Mouse (Mus musculus): ENCODE measurements at regions not wholly inside any gene's neighbourhood (a gene's known extent, or its start where the extent isn't known, plus 50 kb on each side); places are given as distances from the start of the nearest gene placed in this dataset.

DNA sequence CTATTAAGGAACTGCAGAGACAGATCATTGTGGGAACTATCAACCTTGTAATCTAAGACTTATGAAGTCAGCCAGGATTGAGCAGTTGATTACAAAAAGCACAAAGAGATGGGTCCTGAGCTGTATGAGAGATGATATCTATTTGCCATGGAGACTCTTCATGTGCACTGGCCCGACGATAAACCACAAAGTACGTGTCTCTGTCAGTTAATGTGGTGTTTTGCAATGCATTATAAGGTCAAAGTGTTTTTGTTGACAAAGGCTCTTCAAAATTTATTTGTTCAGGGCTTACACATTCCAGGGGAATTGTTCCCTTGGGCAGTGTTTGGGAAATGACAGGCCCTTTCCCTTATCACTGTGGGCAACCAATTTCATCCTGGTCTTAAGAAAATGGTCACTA is 65.7 kb upstream of the Thpo start:
- Histone ChIP-seq H3K27ac (ENCODE audit: insufficient read depth, low read depth) (no peak overlapping the region), H3K9me3 (replicated peaks; ENCODE audit: low read length) (no peaks in the 10 kb centered on the region), H3K4me3 (replicated peaks in 1 of 3; ENCODE audit: low read depth in 2 of 3, low read length in 2 of 3, poor library complexity in 1 of 3) (no peak overlapping the region), H3K36me3 (replicated peaks in 1 of 2; ENCODE audit: control insufficient read depth in 1 of 2, insufficient read depth in 1 of 2, low read length in 1 of 2) (no peaks in the 10 kb centered on the region), H3K4me1 (ENCODE audit: control insufficient read depth in 1 of 2, insufficient read depth in 2 of 2) (peaks cover 5 to 32% of the 10 kb centered on the region in 2 experiments), H3K27me3 (replicated peaks) (peaks cover 1% of the 10 kb centered on the region), H3K9ac (ENCODE audit: insufficient read depth, low read depth) (no peak overlapping the region), H3K4me2 (ENCODE audit: insufficient read depth, low read depth, poor library complexity, severe bottlenecking) (no peak overlapping the region), H3K79me2 (replicated peaks; ENCODE audit: control insufficient read depth, extremely low read depth, insufficient read depth, poor library complexity, severe bottlenecking) (no peaks in the 10 kb centered on the region)
- dilution Hi-C loops (cut with MboI; ENCODE audit: extremely low pct_ligation_motif_present, extremely low pct_unique_long_range_greater_than_20kb, low sequenced_read_pairs): no loop called here
- no peak for DNase-seq (ENCODE audit: extremely low read depth)
- in situ Hi-C loops (cut with MboI; ENCODE audit: low pct_ligation_motif_present, low pct_unique_long_range_greater_than_20kb, low sequenced_read_pairs): loop anchor here (10.0 kb wide), 1 partner anchor 95 kb away; no protein-coding TSS in a partner anchor
- TF ChIP-seq POLR2A (IDR thresholded peaks at IDR 0.05; ENCODE audit: low read depth, low read length) (no peak), MAZ (IDR thresholded peaks at IDR 0.05; ENCODE audit: low read depth, low read length) (no peak), ZC3H11A (IDR thresholded peaks at IDR 0.05; ENCODE audit: low read depth, low read length) (no peak), E2F4 (IDR thresholded peaks at IDR 0.05; ENCODE audit: insufficient replicate concordance, low read depth, low read length) (no peak), MEF2A (IDR thresholded peaks at IDR 0.05; ENCODE audit: borderline replicate concordance, low read depth, low read length) (no peak), ZMIZ1 (IDR thresholded peaks at IDR 0.05; ENCODE audit: low read depth, low read length) (no peak), EP300 (IDR thresholded peaks at IDR 0.05; ENCODE audit: low read length) (no peak), KAT2A (IDR thresholded peaks at IDR 0.05; ENCODE audit: insufficient replicate concordance, low read length) (no peak), JUND (conservative IDR thresholded peaks at IDR 0.05; ENCODE audit: low read depth, low read length) (no peak), IRF4 (IDR thresholded peaks at IDR 0.05; ENCODE audit: low read depth, low read length) (no peak), MAFK (IDR thresholded peaks at IDR 0.05; ENCODE audit: insufficient replicate concordance, low read length) (no peak), USF1 (IDR thresholded peaks at IDR 0.05; ENCODE audit: low read depth, low read length) (no peak), TCF12 (IDR thresholded peaks at IDR 0.05; ENCODE audit: low read depth, low read length) (no peak), JUN (IDR thresholded peaks at IDR 0.05; ENCODE audit: insufficient read depth, low read depth, low read length) (no peak), CHD2 (IDR thresholded peaks at IDR 0.05; ENCODE audit: low read length) (no peak), PAX5 (IDR thresholded peaks at IDR 0.05; ENCODE audit: low read length) (no peak), SMC3 (IDR thresholded peaks at IDR 0.05; ENCODE audit: low read depth, low read length) (no peak), ZNF384 (IDR thresholded peaks at IDR 0.05; ENCODE audit: low read depth, low read length) (no peak)

GRCm38 (mm10) chr16:20798115-20798514 is 63.8 kb upstream of the Thpo start:
- H3K27ac ChIP-seq (ENCODE audit: insufficient read depth, low read depth): no peak overlapping the region
- H3K9me3 ChIP-seq (replicated peaks; ENCODE audit: low read length): no peaks in the 10 kb centered on the region
- in situ Hi-C loops (cut with MboI; ENCODE audit: low pct_ligation_motif_present, low pct_unique_long_range_greater_than_20kb, low sequenced_read_pairs): no loop called here
- TF ChIP-seq RAD21 (IDR thresholded peaks at IDR 0.05; ENCODE audit: low read depth, low read length) (no peak), BHLHE40 (IDR thresholded peaks at IDR 0.05; ENCODE audit: low read depth, low read length) (no peak), MAZ (IDR thresholded peaks at IDR 0.05; ENCODE audit: low read depth, low read length) (no peak), GABPA (IDR thresholded peaks at IDR 0.05; ENCODE audit: insufficient replicate concordance, low read depth, low read length) (no peak), E2F4 (IDR thresholded peaks at IDR 0.05; ENCODE audit: insufficient replicate concordance, low read depth, low read length) (no peak), USF2 (conservative IDR thresholded peaks at IDR 0.05; ENCODE audit: low read depth, low read length) (no peak), CHD2 (IDR thresholded peaks at IDR 0.05; ENCODE audit: low read length) (no peak), POLR2A (IDR thresholded peaks at IDR 0.05; ENCODE audit: low read depth, low read length) (no peak), ZC3H11A (IDR thresholded peaks at IDR 0.05; ENCODE audit: low read depth, low read length) (no peak), ETS1 (conservative IDR thresholded peaks at IDR 0.05; ENCODE audit: low read depth, low read length) (no peak), IRF4 (IDR thresholded peaks at IDR 0.05; ENCODE audit: low read depth, low read length) (no peak), USF1 (IDR thresholded peaks at IDR 0.05; ENCODE audit: low read depth, low read length) (no peak), SIN3A (IDR thresholded peaks at IDR 0.05; ENCODE audit: low read length) (no peak), CHD1 (IDR thresholded peaks at IDR 0.05; ENCODE audit: low read depth, low read length) (no peak), MYC (IDR thresholded peaks at IDR 0.05; ENCODE audit: low read depth, low read length) (no peak), RCOR1 (conservative IDR thresholded peaks at IDR 0.05; ENCODE audit: low read depth, low read length) (no peak), ZMIZ1 (IDR thresholded peaks at IDR 0.05; ENCODE audit: low read depth, low read length) (no peak), MAX (IDR thresholded peaks at IDR 0.05; ENCODE audit: low read length) (no peak), PAX5 (IDR thresholded peaks at IDR 0.05; ENCODE audit: low read length) (no peak), JUND (conservative IDR thresholded peaks at IDR 0.05; ENCODE audit: low read depth, low read length) (no peak)
- H3K4me1 ChIP-seq (ENCODE audit: control insufficient read depth in 1 of 2, insufficient read depth in 2 of 2): peaks cover under 1 to 13% of the 10 kb centered on the region in 2 experiments; a peak in 2 of 4 replicates
- no peak for DNase-seq (ENCODE audit: extremely low read depth)
- H3K36me3 ChIP-seq (replicated peaks in 1 of 2; ENCODE audit: control insufficient read depth in 1 of 2, insufficient read depth in 1 of 2, low read length in 1 of 2): no peaks in the 10 kb centered on the region
- H3K27me3 ChIP-seq (replicated peaks): peaks cover 1% of the 10 kb centered on the region
- H3K4me3 ChIP-seq (replicated peaks in 1 of 3; ENCODE audit: low read depth in 2 of 3, low read length in 2 of 3, poor library complexity in 1 of 3): no peak overlapping the region
- H3K79me2 ChIP-seq (replicated peaks; ENCODE audit: control insufficient read depth, extremely low read depth, insufficient read depth, poor library complexity, severe bottlenecking): no peaks in the 10 kb centered on the region
- no peak overlapping the region for H3K9ac ChIP-seq (ENCODE audit: insufficient read depth, low read depth)
- peak overlapping the region; percentile 40; the same call in 1 of the 2 replicates for H3K4me2 ChIP-seq (ENCODE audit: insufficient read depth, low read depth, poor library complexity, severe bottlenecking)
- dilution Hi-C loops (cut with MboI; ENCODE audit: extremely low pct_ligation_motif_present, extremely low pct_unique_long_range_greater_than_20kb, low sequenced_read_pairs): no loop called here

Measured in CH12.LX (cell line).